Mouse (Mus musculus) midbrain, embryonic 15.5 days (tissue): Measurements from ENCODE around the gene Cox6a1. TPM values are rescaled to one million over a fixed set of nuclear protein-coding genes. Genes with fewer than 3 reads are reported as not detected.

Experiments
- ATAC-seq: fragments of 200-750 bp; cut with Nextera tagmentation; replicated peaks from 2 replicates; pipeline ENCODE4 v1.8.0; 2017; ENCODE audit warnings: moderate TSS enrichment
- H3K27ac ChIP-seq: fragments of 300-500 bp; sonication (generic); 2 replicates; pipeline ENCODE4 v1.5.1; 2015; ENCODE audit warnings: mild to moderate bottlenecking, inconsistent platforms
- H3K27me3 ChIP-seq: fragments of 300-500 bp; sonication (generic); replicated peaks from 2 replicates; pipeline ENCODE4 v1.6.1; 2015; ENCODE audit warnings: inconsistent platforms
- H3K36me3 ChIP-seq: fragments of 300-500 bp; sonication (generic); replicated peaks from 2 replicates; pipeline ENCODE4 v1.6.1; 2015; ENCODE audit warnings: inconsistent platforms
- H3K4me1 ChIP-seq: fragments of 300-500 bp; sonication (generic); 2 replicates; pipeline ENCODE4 v1.6.1; 2015; ENCODE audit warnings: inconsistent platforms
- H3K4me2 ChIP-seq: fragments of 300-500 bp; sonication (generic); 2 replicates; pipeline ENCODE4 v1.6.1; 2015; ENCODE audit warnings: inconsistent platforms, mild to moderate bottlenecking, moderate library complexity
- H3K4me3 ChIP-seq: fragments of 300-500 bp; sonication (generic); 2 replicates; pipeline ENCODE4 v1.5.1; 2015; ENCODE audit warnings: mild to moderate bottlenecking, inconsistent platforms
- H3K9ac ChIP-seq: fragments of 300-500 bp; sonication (generic); 2 replicates; pipeline ENCODE4 v1.6.1; 2015; ENCODE audit warnings: mild to moderate bottlenecking, inconsistent platforms
- H3K9me3 ChIP-seq: fragments of 300-500 bp; sonication (generic); 2 replicates; pipeline ENCODE4 v1.6.1; 2016; ENCODE audit warnings: inconsistent platforms
- WGBS: fragments of 180-500 bp; shearing (Covaris S2); methylation state at CpG from one replicate; pipeline ENCODE4 v1.1.7; 2015; ENCODE audit warnings: mixed read lengths; 5-methylcytosine and 5-hydroxymethylcytosine counted together
- polyA plus RNA-seq: library from polyadenylated mRNA; unstranded; fragments of >200 nt; fragmentation: Nextera tagmentation; extraction: Ambion mirVana; gene quantifications from 2 replicates; pipeline ENCODE4 v1.2.1, GENCODE M21; 2015

The Cox6a1 gene
- polyA plus RNA-seq, 1 experiment from 2014 or later, result 1,062 TPM

- Histone ChIP-seq H3K36me3 (no peaks in the 10 kb centered on the region), H3K27ac (no peak overlapping the region), H3K4me1 (peaks cover 12% of the 10 kb centered on the region), H3K4me2 (no peak overlapping the region), H3K4me3 (no peak overlapping the region), H3K9me3 (no peaks in the 10 kb centered on the region), H3K9ac (no peak overlapping the region), H3K27me3 (no peaks in the 10 kb centered on the region)
- ATAC-seq, result no peak
- WGBS, result 29% methylated on average over 9 of the region's 9 CpGs
Observed at GRCm38 (mm10) chr5:115371736-115372135, 23.0 kb upstream of the Cox6a1 start.

GRCm38 (mm10) chr5:115364782-115365181, 16.0 kb upstream of the Cox6a1 start:
- no peak overlapping the region for H3K4me3 ChIP-seq
- no peaks in the 10 kb centered on the region for H3K27me3 ChIP-seq
- no peak overlapping the region for H3K27ac ChIP-seq
- no peak for ATAC-seq
- H3K4me2 ChIP-seq, result no peak overlapping the region
- H3K9ac ChIP-seq, result no peak overlapping the region
- H3K4me1 ChIP-seq, result no peaks in the 10 kb centered on the region
- no peaks in the 10 kb centered on the region for H3K9me3 ChIP-seq
- WGBS, result 91% methylated on average over 4 of the region's 4 CpGs
- H3K36me3 ChIP-seq, result no peaks in the 10 kb centered on the region

- Histone ChIP-seq H3K27me3 (no peaks in the 10 kb centered on the region), H3K4me2 (no peak overlapping the region), H3K4me1 (no peaks in the 10 kb centered on the region), H3K4me3 (no peak overlapping the region), H3K9me3 (no peaks in the 10 kb centered on the region), H3K36me3 (no peaks in the 10 kb centered on the region), H3K9ac (no peak overlapping the region), H3K27ac (no peak overlapping the region)
- WGBS, result 21% methylated on average over 19 of the region's 19 CpGs
- no peak for ATAC-seq
Observed at GRCm38 (mm10) chr5:115362819-115363714, 14.3 kb upstream of the Cox6a1 start.

GRCm38 (mm10) chr5:115362216-115362615, 13.4 kb upstream of the Cox6a1 start:
- WGBS, result 38% methylated on average over 7 of the region's 7 CpGs
- Histone ChIP-seq H3K9me3 (no peaks in the 10 kb centered on the region), H3K27me3 (no peaks in the 10 kb centered on the region)

GRCm38 (mm10) chr5:115359851-115360372, 11.1 kb upstream of the Cox6a1 start:
- Histone ChIP-seq H3K4me3 (no peak overlapping the region), H3K27ac (no peak overlapping the region), H3K27me3 (no peaks in the 10 kb centered on the region), H3K4me2 (no peak overlapping the region), H3K4me1 (no peaks in the 10 kb centered on the region), H3K9me3 (no peaks in the 10 kb centered on the region), H3K36me3 (no peaks in the 10 kb centered on the region), H3K9ac (no peak overlapping the region)
- WGBS, result 64% methylated on average over 5 of the region's 5 CpGs
- no peak for ATAC-seq

More at GRCm38 (mm10) chr5:115362216-115362615, 13.4 kb upstream of the Cox6a1 start:
- H3K4me3 ChIP-seq, result no peak overlapping the region
- H3K27ac ChIP-seq, result no peak overlapping the region
- H3K4me1 ChIP-seq, result no peaks in the 10 kb centered on the region
- no peak overlapping the region for H3K4me2 ChIP-seq
- no peak overlapping the region for H3K9ac ChIP-seq
- no peak for ATAC-seq
- H3K36me3 ChIP-seq, result no peaks in the 10 kb centered on the region

- Histone ChIP-seq H3K9me3 (no peaks in the 10 kb centered on the region), H3K27me3 (no peaks in the 10 kb centered on the region), H3K27ac (no peak overlapping the region), H3K9ac (no peak overlapping the region), H3K4me2 (no peak overlapping the region), H3K36me3 (no peaks in the 10 kb centered on the region), H3K4me3 (no peak overlapping the region), H3K4me1 (no peaks in the 10 kb centered on the region)
- 90% methylated on average over 8 of the region's 8 CpGs for WGBS
- no peak for ATAC-seq
Observed at GRCm38 (mm10) chr5:115359438-115359837, 10.7 kb upstream of the Cox6a1 start.

GRCm38 (mm10) chr5:115358872-115359271, 10.1 kb upstream of the Cox6a1 start:
- ATAC-seq, result no peak
- WGBS, result 5% methylated on average over 12 of the region's 12 CpGs
- H3K9me3 ChIP-seq, result no peaks in the 10 kb centered on the region
- no peak overlapping the region for H3K9ac ChIP-seq
- H3K27ac ChIP-seq, result no peak overlapping the region
- no peaks in the 10 kb centered on the region for H3K36me3 ChIP-seq
- no peaks in the 10 kb centered on the region for H3K27me3 ChIP-seq
- H3K4me1 ChIP-seq, result no peaks in the 10 kb centered on the region
- no peak overlapping the region for H3K4me3 ChIP-seq
- no peak overlapping the region for H3K4me2 ChIP-seq

- Histone ChIP-seq H3K36me3 (no peaks in the 10 kb centered on the region), H3K4me3 (no peak overlapping the region), H3K27me3 (no peaks in the 10 kb centered on the region), H3K4me2 (no peak overlapping the region), H3K9ac (no peak overlapping the region), H3K9me3 (no peaks in the 10 kb centered on the region), H3K4me1 (no peaks in the 10 kb centered on the region), H3K27ac (no peak overlapping the region)
- 61% methylated on average over 13 of the region's 13 CpGs for WGBS
- no peak for ATAC-seq
Observed at GRCm38 (mm10) chr5:115355070-115355469, 6.3 kb upstream of the Cox6a1 start.

- Histone ChIP-seq H3K36me3 (no peaks in the 10 kb centered on the region), H3K4me1 (peaks cover 21% of the 10 kb centered on the region), H3K4me3 (no peak overlapping the region), H3K27ac (no peak overlapping the region), H3K9me3 (no peaks in the 10 kb centered on the region), H3K27me3 (no peaks in the 10 kb centered on the region), H3K9ac (no peak overlapping the region), H3K4me2 (no peak overlapping the region)
- no peak for ATAC-seq
- 77% methylated on average over 5 of the region's 5 CpGs for WGBS
Observed at GRCm38 (mm10) chr5:115351348-115351747, 2.6 kb upstream of the Cox6a1 start.

GRCm38 (mm10) chr5:115349225-115349555, 409 bp upstream of the Cox6a1 start:
- H3K9ac ChIP-seq, result peak overlapping the region; percentile 56
- H3K27me3 ChIP-seq, result no peaks in the 10 kb centered on the region
- H3K36me3 ChIP-seq, result peaks cover 14% of the 10 kb centered on the region
- peaks cover 24% of the 10 kb centered on the region for H3K4me1 ChIP-seq
- peak overlapping the region; percentile 88 for H3K4me3 ChIP-seq
- no peaks in the 10 kb centered on the region for H3K9me3 ChIP-seq
- H3K27ac ChIP-seq, result peak overlapping the region; percentile 83
- WGBS, result under 1% methylated on average over 18 of the region's 18 CpGs
- ATAC-seq, result peak; percentile 53
- peak overlapping the region; percentile 62 for H3K4me2 ChIP-seq

GRCm38 (mm10) chr5:115347564-115347963, 1.2 kb downstream of the Cox6a1 start:
- WGBS, result 3% methylated on average over 5 of the region's 5 CpGs
- no peaks in the 10 kb centered on the region for H3K27me3 ChIP-seq
- H3K9me3 ChIP-seq, result no peaks in the 10 kb centered on the region
- H3K27ac ChIP-seq, result no peak overlapping the region
- H3K36me3 ChIP-seq, result peaks cover 29% of the 10 kb centered on the region
- ATAC-seq, result no peak
- H3K4me3 ChIP-seq, result peak overlapping the region; percentile 88
- peak overlapping the region; percentile 86 for H3K4me2 ChIP-seq
- peak overlapping the region; percentile 79; the same call in 1 of the 2 replicates for H3K9ac ChIP-seq
- H3K4me1 ChIP-seq, result peaks cover 27% of the 10 kb centered on the region

- Histone ChIP-seq H3K27me3 (no peaks in the 10 kb centered on the region), H3K4me1 (peaks cover 31% of the 10 kb centered on the region), H3K9ac (peak overlapping the region; percentile 85), H3K4me3 (peak overlapping the region; percentile 70), H3K4me2 (peak overlapping the region; percentile 67), H3K9me3 (no peaks in the 10 kb centered on the region), H3K36me3 (peaks cover 32% of the 10 kb centered on the region), H3K27ac (peak overlapping the region; percentile 87)
- peak; percentile 13 for ATAC-seq
- WGBS, result 13% methylated on average over 36 of the region's 36 CpGs
Observed at GRCm38 (mm10) chr5:115341314-115342165, 7.2 kb downstream of the Cox6a1 start.
